Mouse (Mus musculus): Measurements from ENCODE around the gene Jarid2. TPM values are rescaled to one million over a fixed set of nuclear protein-coding genes. Genes with fewer than 3 reads are reported as not detected.
A peak's percentile ranks its signal among the peaks of the same experiment; 100 is the strongest.

Jarid2 gene
- 3.9 TPM for polyA plus RNA-seq (2012; fragmentation: generic; extraction: Trizol)

DNA sequence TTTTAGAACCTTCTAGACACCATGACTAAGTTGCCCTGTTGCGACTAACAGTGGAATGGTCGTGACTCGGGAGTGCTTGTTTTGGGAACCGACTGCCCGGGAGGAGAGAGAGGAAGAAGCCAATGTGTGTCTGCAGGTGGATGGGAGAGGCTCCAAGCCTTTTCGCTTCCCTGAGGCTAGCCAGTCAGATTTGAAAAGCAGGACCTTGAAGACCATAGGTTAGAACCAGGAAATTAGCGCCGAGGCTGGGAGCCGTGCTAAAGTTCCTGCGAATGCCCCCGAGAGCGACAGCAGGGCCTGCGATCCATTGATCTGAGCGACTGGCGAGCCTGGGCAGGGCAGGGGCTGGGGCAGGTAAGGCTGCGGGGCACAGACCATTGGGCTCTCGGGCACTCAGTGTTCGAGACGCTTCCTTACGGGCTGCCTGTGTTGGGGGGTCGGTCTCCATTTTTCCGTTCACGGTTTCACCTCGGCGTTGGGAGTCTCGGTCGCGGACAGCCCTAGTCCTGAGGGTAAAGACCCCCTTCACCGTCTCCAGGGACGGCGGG lies at the start of gene Jarid2:
Gene Jarid2, plus strand, starts transcription at position 51 of the 548 bp plus-strand sequence.
- peak within 1 kb of the TSS; percentile 75 for H3ac ChIP-seq (ENCODE audit: control insufficient read depth, insufficient read length)
- no peak for TF ChIP-seq E2F4 (IDR thresholded peaks at IDR 0.05; ENCODE audit: insufficient read depth)
- TF ChIP-seq SRF (IDR thresholded peaks at IDR 0.05; ENCODE audit: control insufficient read depth, insufficient read length, low read depth) = no peak
- TF ChIP-seq CEBPB (IDR thresholded peaks at IDR 0.05; ENCODE audit: insufficient read depth, poor library complexity, severe bottlenecking) = no peak
- no peak for TF ChIP-seq USF1 (IDR thresholded peaks at IDR 0.05; ENCODE audit: low read depth)
- no peak for TF ChIP-seq REST (IDR thresholded peaks at IDR 0.05; ENCODE audit: insufficient read depth, insufficient read length)
- TF ChIP-seq MYOD1 (IDR thresholded peaks at IDR 0.05; ENCODE audit: control insufficient read depth in 1 of 3, insufficient read length in 2 of 3, low read depth in 2 of 3) = no peak
- TF ChIP-seq POLR2A (IDR thresholded peaks at IDR 0.05; ENCODE audit: insufficient read length, low read depth) = no peak
- TF ChIP-seq TCF12 (IDR thresholded peaks at IDR 0.05; ENCODE audit: insufficient read depth, poor library complexity, severe bottlenecking) = no peak
- TF ChIP-seq MYOG (IDR thresholded peaks at IDR 0.05; ENCODE audit: control insufficient read depth in 1 of 3, insufficient read depth in 1 of 3, insufficient read length in 2 of 3, low read depth in 2 of 3) = no peak
- no peaks in the 10 kb centered on the region for H3K36me3 ChIP-seq (ENCODE audit: control insufficient read depth, insufficient read depth)
- H3K27me3 ChIP-seq (ENCODE audit: control insufficient read depth, insufficient read depth, insufficient read length) = no peaks in the 10 kb centered on the region
- peak within 1 kb of the TSS; percentile 39 for H3K4me3 ChIP-seq
- H3K4me2 ChIP-seq (ENCODE audit: low read depth) = peak within 1 kb of the TSS; percentile 66
- H3K79me2 ChIP-seq (ENCODE audit: control insufficient read depth, insufficient read depth) = peaks cover 22% of the 10 kb centered on the region

DNA sequence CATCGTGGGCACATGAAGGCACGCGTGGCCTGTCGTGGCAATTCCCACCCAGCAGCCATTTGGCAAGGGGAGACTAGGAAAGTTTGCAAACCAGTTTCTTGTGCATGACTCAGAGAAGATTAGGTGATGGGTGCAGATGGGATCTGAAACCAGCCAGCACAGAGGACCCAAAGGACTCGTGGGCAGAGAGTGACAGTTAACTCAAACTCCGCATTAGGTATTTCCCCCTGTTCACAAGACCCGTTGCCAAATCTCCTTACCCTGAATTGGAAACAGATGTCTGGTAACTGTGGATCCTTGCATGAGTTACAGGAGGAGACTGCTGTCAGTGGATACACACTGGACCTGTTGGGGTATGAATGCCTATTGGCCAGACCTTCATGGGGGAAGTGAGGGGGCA lies 48.2 kb upstream of the Jarid2 start:
- Histone ChIP-seq H3K4me3 (no peak overlapping the region), H3K36me3 (ENCODE audit: control insufficient read depth, insufficient read depth) (no peaks in the 10 kb centered on the region), H3K4me2 (ENCODE audit: low read depth) (no peak overlapping the region), H3ac (ENCODE audit: control insufficient read depth, insufficient read length) (no peak overlapping the region), H3K79me2 (ENCODE audit: control insufficient read depth, insufficient read depth) (no peaks in the 10 kb centered on the region), H3K27me3 (ENCODE audit: control insufficient read depth, insufficient read depth, insufficient read length) (no peaks in the 10 kb centered on the region)
- TF ChIP-seq POLR2AphosphoS2 (IDR thresholded peaks at IDR 0.05; ENCODE audit: insufficient read length, low read depth) (no peak), SRF (IDR thresholded peaks at IDR 0.05; ENCODE audit: control insufficient read depth, insufficient read length, low read depth) (no peak), MYOG (IDR thresholded peaks at IDR 0.05; ENCODE audit: control insufficient read depth in 1 of 3, insufficient read depth in 1 of 3, insufficient read length in 2 of 3, low read depth in 2 of 3) (no peak), USF1 (IDR thresholded peaks at IDR 0.05; ENCODE audit: low read depth) (no peak), TCF3 (IDR thresholded peaks at IDR 0.05; ENCODE audit: insufficient read length, low read depth) (no peak), CEBPB (IDR thresholded peaks at IDR 0.05; ENCODE audit: insufficient read depth, poor library complexity, severe bottlenecking) (no peak), REST (IDR thresholded peaks at IDR 0.05; ENCODE audit: insufficient read depth, insufficient read length) (no peak), E2F4 (IDR thresholded peaks at IDR 0.05; ENCODE audit: insufficient read depth) (no peak), TCF12 (IDR thresholded peaks at IDR 0.05; ENCODE audit: insufficient read depth, poor library complexity, severe bottlenecking) (no peak), POLR2A (IDR thresholded peaks at IDR 0.05; ENCODE audit: insufficient read length, low read depth) (no peak), MYOD1 (IDR thresholded peaks at IDR 0.05; ENCODE audit: control insufficient read depth in 1 of 3, insufficient read length in 2 of 3, low read depth in 2 of 3) (no peak), MAX (IDR thresholded peaks at IDR 0.05; ENCODE audit: low read depth) (no peak)

- no peak for TF ChIP-seq SRF (IDR thresholded peaks at IDR 0.05; ENCODE audit: control insufficient read depth, insufficient read length, low read depth)
- TF ChIP-seq MYOD1 (IDR thresholded peaks at IDR 0.05; ENCODE audit: control insufficient read depth in 1 of 3, insufficient read length in 2 of 3, low read depth in 2 of 3) = no peak
- TF ChIP-seq E2F4 (IDR thresholded peaks at IDR 0.05; ENCODE audit: insufficient read depth) = no peak
- TF ChIP-seq TCF12 (IDR thresholded peaks at IDR 0.05; ENCODE audit: insufficient read depth, poor library complexity, severe bottlenecking) = no peak
- TF ChIP-seq MYOG (IDR thresholded peaks at IDR 0.05; ENCODE audit: control insufficient read depth in 1 of 3, insufficient read depth in 1 of 3, insufficient read length in 2 of 3, low read depth in 2 of 3) = no peak
- no peak for TF ChIP-seq REST (IDR thresholded peaks at IDR 0.05; ENCODE audit: insufficient read depth, insufficient read length)
- no peak for TF ChIP-seq POLR2A (IDR thresholded peaks at IDR 0.05; ENCODE audit: insufficient read length, low read depth)
- no peaks in the 10 kb centered on the region for H3K27me3 ChIP-seq (ENCODE audit: control insufficient read depth, insufficient read depth, insufficient read length)
Measured at GRCm38 (mm10) chr13:44688140-44688539, 41.1 kb upstream of the Jarid2 start.

GRCm38 (mm10) chr13:44697628-44698027 lies 31.6 kb upstream of the Jarid2 start:
- Histone ChIP-seq H3K27me3 (ENCODE audit: control insufficient read depth, insufficient read depth, insufficient read length) (no peaks in the 10 kb centered on the region), H3ac (ENCODE audit: control insufficient read depth, insufficient read length) (no peak overlapping the region), H3K79me2 (ENCODE audit: control insufficient read depth, insufficient read depth) (no peaks in the 10 kb centered on the region), H3K4me3 (no peak overlapping the region), H3K36me3 (ENCODE audit: control insufficient read depth, insufficient read depth) (no peaks in the 10 kb centered on the region), H3K4me2 (ENCODE audit: low read depth) (no peak overlapping the region)
- TF ChIP-seq E2F4 (IDR thresholded peaks at IDR 0.05; ENCODE audit: insufficient read depth) (no peak), POLR2A (IDR thresholded peaks at IDR 0.05; ENCODE audit: insufficient read length, low read depth) (no peak), USF1 (IDR thresholded peaks at IDR 0.05; ENCODE audit: low read depth) (no peak), CEBPB (IDR thresholded peaks at IDR 0.05; ENCODE audit: insufficient read depth, poor library complexity, severe bottlenecking) (no peak), REST (IDR thresholded peaks at IDR 0.05; ENCODE audit: insufficient read depth, insufficient read length) (no peak), MYOD1 (IDR thresholded peaks at IDR 0.05; ENCODE audit: control insufficient read depth in 1 of 3, insufficient read length in 2 of 3, low read depth in 2 of 3) (no peak), POLR2AphosphoS2 (IDR thresholded peaks at IDR 0.05; ENCODE audit: insufficient read length, low read depth) (no peak), MAX (IDR thresholded peaks at IDR 0.05; ENCODE audit: low read depth) (no peak), TCF3 (IDR thresholded peaks at IDR 0.05; ENCODE audit: insufficient read length, low read depth) (no peak), MYOG (IDR thresholded peaks at IDR 0.05; ENCODE audit: control insufficient read depth in 1 of 3, insufficient read depth in 1 of 3, insufficient read length in 2 of 3, low read depth in 2 of 3) (no peak), SRF (IDR thresholded peaks at IDR 0.05; ENCODE audit: control insufficient read depth, insufficient read length, low read depth) (no peak), TCF12 (IDR thresholded peaks at IDR 0.05; ENCODE audit: insufficient read depth, poor library complexity, severe bottlenecking) (no peak)

More at GRCm38 (mm10) chr13:44688140-44688539, 41.1 kb upstream of the Jarid2 start:
- Histone ChIP-seq H3ac (ENCODE audit: control insufficient read depth, insufficient read length) (no peak overlapping the region), H3K36me3 (ENCODE audit: control insufficient read depth, insufficient read depth) (no peaks in the 10 kb centered on the region), H3K79me2 (ENCODE audit: control insufficient read depth, insufficient read depth) (no peaks in the 10 kb centered on the region), H3K4me2 (ENCODE audit: low read depth) (no peak overlapping the region), H3K4me3 (no peak overlapping the region)
